Mouse (Mus musculus) natural killer cell, adult 2 months (primary cell): ENCODE measurements at regions not wholly inside any gene's neighbourhood (a gene's known extent, or its start where the extent isn't known, plus 50 kb on each side); places are given as distances from the start of the nearest gene placed in this dataset.
A peak's percentile ranks its signal among the peaks of the same experiment; 100 is the strongest.

Experiments used
- DNase-seq, 2 experiments: peaks; one replicate each; pipeline ENCODE4 v3.0.0; 2022; ENCODE audit warnings: low spot score in 2 of 2

- no peak for DNase-seq
Measured at GRCm38 (mm10) chr9:61135917-61136316, 236.2 kb upstream of the Tle3 start.

DNA sequence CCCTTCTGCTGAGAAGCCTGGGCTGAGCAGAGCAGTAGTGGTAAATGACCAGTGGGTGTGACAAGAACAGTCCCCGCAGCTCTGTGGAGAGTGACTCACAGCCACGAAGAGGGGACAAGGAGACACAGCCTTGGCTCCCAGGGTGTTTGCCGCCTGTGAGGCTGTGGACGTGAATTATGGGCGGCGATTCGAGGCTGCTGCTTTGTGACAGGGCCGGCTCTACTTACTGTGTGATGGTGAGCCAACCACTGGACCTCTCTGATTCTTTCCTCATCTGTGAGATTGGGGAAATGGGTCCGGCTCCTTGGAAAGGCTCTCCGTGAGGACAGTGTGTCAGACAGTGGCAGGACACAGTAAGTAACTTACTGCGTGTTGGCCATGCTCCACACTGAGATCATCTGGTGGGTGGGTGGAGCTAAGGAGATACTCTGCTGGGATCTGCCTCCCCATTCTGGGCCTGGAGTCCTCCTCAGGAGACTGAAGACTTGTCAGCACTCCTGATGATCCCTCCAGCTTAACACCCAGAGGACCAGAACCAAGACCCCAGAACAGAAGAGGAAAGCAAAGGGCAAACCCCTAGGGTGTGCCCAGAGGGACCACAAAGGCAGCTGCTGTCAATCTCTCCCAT lies 233.3 kb upstream of the Tle3 start:
- no peak for DNase-seq

DNA sequence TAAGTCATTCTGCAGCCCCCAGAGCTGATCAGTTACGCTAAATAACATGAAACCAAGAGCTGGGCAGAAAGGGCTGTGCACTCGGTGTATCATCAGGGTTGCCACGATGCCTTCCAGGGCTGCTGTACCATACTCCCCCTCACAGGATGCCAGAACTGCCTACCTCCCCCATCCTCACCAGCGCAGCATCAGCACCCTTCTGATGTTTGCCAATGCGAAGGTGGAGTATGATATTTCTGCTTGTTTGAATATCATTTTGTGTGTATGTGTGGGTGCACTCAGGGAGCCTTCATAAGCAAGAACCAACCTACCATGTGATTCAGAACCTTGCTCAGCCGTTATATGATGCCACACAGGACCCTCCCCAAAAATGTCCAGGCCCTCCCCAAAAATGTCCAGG lies 229.1 kb upstream of the Tle3 start:
- no peak for DNase-seq

GRCm38 (mm10) chr9:61144685-61145318 lies 227.4 kb upstream of the Tle3 start:
- DNase-seq: no peak

GRCm38 (mm10) chr9:61145738-61146137 lies 226.4 kb upstream of the Tle3 start:
- no peak for DNase-seq

DNA sequence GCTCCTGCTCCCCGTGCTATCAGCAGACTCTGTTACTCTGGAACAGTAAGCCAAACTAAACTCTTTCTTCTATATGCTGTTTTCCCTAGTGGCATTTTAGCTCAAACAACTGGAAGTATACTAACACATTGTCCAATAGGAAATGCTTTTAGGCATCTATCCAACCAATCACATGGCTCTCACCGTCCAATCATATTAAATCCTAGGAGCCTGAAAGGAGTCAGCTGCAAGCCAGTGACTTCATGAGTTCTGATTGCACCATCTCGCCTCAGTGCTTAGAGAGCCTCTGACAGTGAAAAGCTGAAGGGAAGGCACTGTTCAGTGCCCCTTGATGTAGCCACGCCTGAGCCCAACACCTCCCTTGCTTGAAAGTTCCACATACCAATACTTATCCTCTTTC lies 221.0 kb upstream of the Tle3 start:
- DNase-seq: no peak

DNA sequence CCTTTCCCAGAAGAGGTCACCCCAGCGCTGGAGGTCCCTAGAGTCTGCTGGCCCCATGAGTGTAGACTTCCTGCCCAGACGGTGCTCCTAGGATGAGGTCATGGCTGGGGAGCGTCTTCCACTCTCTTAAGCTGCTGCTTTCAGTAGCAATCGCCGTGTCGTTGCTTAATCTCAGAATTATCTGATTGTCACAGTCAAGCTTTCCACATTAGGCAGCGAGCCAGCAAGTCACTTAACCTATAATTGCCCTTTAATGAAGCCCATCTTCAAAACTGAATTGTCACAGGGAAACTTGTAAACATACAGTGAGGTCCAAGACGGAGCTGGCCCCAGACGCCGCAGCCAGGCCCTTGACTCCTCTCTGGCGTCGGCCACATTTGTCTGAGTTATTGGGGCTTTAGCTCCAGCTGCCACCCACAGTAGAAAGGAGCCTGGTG lies 220.2 kb upstream of the Tle3 start:
- no peak for DNase-seq

GRCm38 (mm10) chr9:61154721-61155120 lies 217.4 kb upstream of the Tle3 start:
- DNase-seq: no peak

DNA sequence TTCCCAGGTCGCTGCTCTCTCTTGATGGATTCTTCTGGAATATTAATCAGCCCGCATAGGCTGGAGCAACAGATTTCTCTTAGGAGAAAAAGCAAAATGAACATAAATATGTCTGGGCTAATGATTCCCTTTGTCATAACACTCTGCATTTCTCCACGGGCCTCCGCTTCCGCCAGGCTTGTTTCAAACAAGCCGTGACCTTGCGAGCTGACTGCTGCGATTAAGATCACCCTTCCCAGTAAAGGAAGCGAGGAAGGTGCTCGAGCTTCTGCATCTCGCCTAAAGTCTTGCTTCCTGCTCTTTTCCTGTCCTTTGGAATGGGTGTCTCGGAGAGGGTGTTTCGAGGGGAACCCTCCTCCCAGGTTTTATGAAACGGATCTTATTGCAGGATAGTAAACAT lies 216.3 kb upstream of the Tle3 start:
- DNase-seq: no peak

DNA sequence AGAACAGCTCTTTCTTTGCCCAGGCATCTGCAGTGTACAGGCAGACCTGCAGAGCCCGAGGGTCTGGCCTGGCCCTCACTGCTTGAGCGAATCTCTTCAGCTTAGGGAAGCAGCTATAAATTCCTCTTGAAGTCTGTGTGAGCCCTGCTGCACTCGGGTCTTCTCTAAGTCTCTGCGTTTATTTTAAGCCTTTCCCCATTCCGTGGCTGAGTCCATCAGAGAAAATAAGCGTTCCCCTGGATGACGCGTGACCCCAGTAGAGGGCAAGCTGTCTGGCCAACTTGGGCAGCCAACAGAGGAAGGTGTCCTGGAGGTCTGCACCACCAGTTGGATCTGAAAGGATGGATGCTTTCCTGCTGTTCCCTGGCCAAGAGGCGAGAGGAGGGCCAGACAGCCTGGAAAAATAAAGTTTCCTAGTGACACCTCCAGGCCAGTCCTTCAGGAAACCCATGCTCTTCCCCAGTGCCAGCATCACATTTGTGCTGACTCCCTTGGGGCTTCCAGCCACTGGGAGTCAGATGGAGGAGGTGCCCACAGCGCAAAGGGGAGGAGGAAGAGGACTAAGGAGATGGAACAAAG lies 213.9 kb upstream of the Tle3 start:
- no peak for DNase-seq

GRCm38 (mm10) chr9:61159159-61159558 lies 213.0 kb upstream of the Tle3 start:
- DNase-seq: no peak

DNA sequence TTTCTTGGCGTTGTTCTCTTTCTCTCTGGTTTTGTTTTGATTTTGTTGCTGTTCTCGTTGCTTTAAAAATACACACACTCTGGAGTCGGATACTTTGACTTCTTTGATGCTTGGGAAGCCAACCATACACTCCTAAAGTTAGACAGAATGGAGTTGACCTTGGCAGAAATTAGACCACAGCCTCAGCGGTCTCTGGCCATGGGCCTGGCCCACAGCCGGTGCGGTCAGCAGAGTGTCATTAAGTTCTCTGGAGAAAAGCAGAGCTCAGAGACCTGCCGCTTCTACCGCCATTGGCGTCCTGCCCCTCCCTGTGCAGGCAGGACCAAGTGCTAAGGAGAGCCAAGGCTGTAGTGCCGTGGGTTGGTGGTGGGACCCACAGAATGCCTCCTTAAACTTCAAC lies 212.6 kb upstream of the Tle3 start:
- DNase-seq: no peak

GRCm38 (mm10) chr9:61162884-61163283 lies 209.3 kb upstream of the Tle3 start:
- no peak for DNase-seq

GRCm38 (mm10) chr9:61163671-61164288 lies 208.4 kb upstream of the Tle3 start:
- DNase-seq: no peak

DNA sequence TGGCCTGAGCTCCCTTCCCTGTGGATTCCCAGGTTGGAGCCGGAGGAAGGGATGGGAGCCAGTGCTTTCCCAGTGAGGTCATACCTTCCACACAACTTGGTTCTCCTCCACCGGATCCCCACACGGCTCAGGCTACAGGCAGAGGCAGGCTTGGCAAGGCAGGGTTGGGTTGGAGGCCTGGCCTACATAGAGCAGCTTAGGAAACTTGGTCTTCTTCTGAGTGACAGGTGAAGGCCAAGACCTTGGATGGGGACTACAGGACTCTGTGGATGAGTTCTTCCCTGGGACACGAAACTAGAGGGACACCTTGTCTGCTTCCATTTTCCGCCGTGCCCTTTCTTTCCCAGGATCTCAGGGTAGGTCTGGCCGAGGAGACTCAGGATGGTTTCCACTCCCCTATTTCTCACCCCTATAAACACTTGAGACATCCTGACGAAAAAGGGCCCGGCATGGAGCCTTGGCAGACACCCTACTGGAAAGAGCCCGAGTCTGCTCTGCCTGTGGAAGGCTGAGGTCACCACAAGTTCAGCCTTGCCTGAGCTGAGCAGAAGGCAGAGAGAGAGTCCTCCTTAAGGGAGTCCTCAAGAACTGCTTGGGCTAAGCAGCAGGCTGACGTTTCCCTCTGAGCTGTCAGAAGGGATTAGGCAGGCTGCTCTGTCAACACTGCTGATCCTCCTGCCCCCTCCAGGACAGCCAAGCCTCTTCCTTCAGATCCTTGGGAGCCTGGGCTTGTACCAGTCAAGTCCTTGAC lies 207.5 kb upstream of the Tle3 start:
- no peak for DNase-seq

- DNase-seq: no peak
Measured at GRCm38 (mm10) chr9:61166115-61166514, 206.1 kb upstream of the Tle3 start.

DNA sequence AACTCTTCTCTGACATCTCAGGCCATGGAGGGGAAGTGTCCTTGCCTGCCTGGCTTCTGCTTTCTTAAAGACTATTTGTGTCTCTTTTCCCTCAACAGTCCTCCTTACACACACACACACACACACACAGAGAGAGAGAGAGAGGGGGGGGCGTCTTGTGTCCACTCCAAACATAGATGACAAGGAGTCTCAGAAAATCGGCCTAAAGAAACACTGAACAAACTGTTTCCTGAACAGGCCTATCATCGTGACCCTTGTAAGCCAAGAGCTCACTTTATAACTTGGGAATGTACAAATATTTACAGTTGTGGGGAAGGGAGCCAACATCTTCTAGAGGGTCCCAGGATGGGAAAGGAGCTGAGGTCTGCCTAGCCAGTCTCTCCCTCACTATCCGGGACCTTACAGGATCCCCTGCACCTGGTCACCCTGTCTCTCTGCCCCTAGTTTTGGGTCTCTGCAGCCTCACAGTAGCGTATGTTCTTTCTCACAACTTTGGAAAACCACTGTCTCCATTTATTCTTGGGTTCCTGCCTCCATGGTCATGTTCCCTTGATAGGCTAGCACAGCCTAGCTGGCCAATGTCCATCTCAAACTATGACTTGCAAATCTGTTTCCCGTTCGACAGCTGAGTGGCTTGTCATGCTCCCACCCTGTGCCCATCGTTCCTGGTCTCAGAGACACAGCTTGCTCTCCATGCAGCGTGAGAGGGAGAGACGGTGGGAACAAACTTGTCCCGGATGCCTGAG lies 204.9 kb upstream of the Tle3 start:
- DNase-seq: no peak

DNA sequence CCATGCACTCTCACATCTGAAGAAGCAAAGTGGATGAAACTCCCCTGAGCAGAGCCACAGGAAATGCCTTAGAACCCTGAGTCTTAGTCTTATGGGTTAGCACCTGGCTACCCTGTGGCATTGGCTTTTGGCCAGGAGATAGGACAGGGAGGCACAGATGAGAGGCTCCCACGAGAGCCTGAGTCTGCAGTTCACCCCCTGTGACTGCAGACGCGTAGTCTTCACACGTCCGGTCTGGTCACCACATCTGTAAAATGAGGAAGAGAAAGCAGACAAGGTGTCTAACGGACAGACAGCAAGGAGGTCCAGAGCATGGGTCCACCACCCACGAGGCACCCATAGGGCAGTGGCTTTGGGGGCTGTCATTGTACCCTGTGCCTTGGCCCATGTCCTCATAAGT lies 203.2 kb upstream of the Tle3 start:
- DNase-seq: peak; percentile 70 to 78

- DNase-seq: no peak
Measured at GRCm38 (mm10) chr9:61169506-61170090, 202.6 kb upstream of the Tle3 start.

- no peak for DNase-seq
Measured at GRCm38 (mm10) chr9:61170921-61171320, 201.2 kb upstream of the Tle3 start.

- DNase-seq: no peak
Measured at GRCm38 (mm10) chr9:61172421-61172820, 199.7 kb upstream of the Tle3 start.
